Mouse (Mus musculus): ENCODE data around the gene Ak3.

- no peak for TF ChIP-seq CTCF (IDR thresholded peaks at IDR 0.05; ENCODE audit: borderline replicate concordance, insufficient read depth, low read length)
- TF ChIP-seq POLR2A (IDR thresholded peaks at IDR 0.05; ENCODE audit: low read depth, low read length), result no peak
These were observed 5.6 kb downstream of the Ak3 start for GRCm38 (mm10) chr19:29042143-29042542.

All from embryonic fibroblast, embryonic 13.5 days (primary cell).